Mouse (Mus musculus): ENCODE data around the gene Wnk4. TPM values are rescaled to one million over a fixed set of nuclear protein-coding genes. Genes with fewer than 3 reads are reported as not detected.
A peak's percentile ranks its signal among the peaks of the same experiment; 100 is the strongest.
"Not testable (repeated sequence)": the region's sequence is repeated elsewhere in the genome, so short reads cannot be mapped to it uniquely, and the experiment has no call there.

The Wnk4 gene
- total RNA-seq, 1 experiment from 2014 or later, result 3.4 TPM

DNA sequence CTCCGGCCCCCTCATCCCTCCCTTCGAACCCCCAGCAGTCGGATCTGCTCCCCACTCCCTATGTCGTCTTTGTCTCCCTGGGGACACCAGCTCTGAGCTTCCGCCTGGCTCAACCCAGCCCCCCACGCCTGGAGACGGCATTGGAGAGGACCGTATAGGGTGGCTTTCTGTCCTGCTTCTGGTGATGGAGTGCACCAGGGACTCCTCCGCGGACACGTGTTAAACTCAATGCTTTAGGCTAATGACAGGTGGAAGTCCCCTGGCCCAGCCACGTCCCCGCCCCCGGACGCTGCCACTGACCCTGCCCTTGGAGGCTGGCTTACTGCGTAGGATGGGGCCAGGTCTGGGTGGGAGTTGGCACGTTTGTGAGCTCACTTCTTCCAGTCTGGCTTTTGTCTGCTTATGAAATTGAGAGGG lies 56.1 kb downstream of the Wnk4 start:
- DNase-seq, result peak; percentile 74

- DNase-seq, result peak; percentile 85
Observed at GRCm38 (mm10) chr11:101323609-101324008, 63.2 kb downstream of the Wnk4 start.

- no peak for DNase-seq
Observed at GRCm38 (mm10) chr11:101324763-101325162, 64.4 kb downstream of the Wnk4 start, which contains the start of gene Aoc2. Gene Aoc2, plus strand, starts transcription at chr11:101325063.

DNA sequence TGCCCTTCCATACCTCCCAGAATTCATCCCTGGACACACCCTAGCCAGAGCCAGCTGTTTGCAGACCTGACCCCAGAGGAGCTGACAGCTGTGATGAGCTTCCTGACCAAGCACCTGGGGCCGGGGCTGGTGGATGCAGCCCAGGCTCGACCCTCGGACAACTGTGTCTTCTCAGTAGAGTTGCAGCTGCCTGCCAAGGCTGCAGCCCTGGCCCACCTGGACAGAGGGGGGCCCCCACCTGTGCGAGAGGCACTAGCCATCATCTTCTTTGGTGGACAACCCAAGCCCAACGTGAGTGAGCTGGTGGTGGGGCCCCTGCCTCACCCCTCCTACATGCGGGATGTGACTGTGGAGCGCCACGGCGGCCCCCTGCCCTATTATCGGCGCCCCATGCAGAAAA lies 64.8 kb downstream of the Wnk4 start:
- not testable (repeated sequence) for DNase-seq

DNA sequence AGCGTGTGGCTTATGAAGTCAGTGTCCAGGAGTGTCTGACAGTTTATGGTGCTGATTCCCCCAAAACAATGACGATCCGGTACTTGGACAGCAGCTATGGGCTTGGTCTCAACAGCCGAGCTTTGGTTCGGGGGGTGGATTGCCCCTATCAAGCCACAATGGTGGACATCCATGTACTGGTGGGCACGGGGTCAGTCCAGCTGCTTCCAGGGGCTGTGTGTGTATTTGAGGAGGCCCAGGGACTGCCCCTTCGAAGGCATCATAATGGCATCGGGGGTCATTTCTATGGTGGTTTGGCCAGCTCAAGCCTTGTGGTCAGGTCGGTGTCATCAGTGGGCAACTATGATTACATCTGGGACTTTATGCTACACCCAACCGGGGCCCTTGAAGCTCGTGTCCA lies 65.8 kb downstream of the Wnk4 start:
- DNase-seq, result no peak

Other genes starting within 250 kb of the Wnk4 start
- 29.6 and 30.8 TPM in 2 replicates for gene Naglu, start 190.6 kb upstream of the Wnk4 start, total RNA-seq (2021)
- gene Hsd17b1, start 182.2 kb upstream of the Wnk4 start, total RNA-seq (2021), result 0.85 and 1.2 TPM in 2 replicates
- 87.7 and 97.6 TPM in 2 replicates for gene Coasy, start 178.0 kb upstream of the Wnk4 start, total RNA-seq (2021)
- gene Mlx, start 173.3 kb upstream of the Wnk4 start, total RNA-seq (2021), result 39.8 and 45.9 TPM in 2 replicates
- gene Psmc3ip, start 165.1 kb upstream of the Wnk4 start, total RNA-seq (2021), result 6.6 and 8.8 TPM in 2 replicates
- 53.7 and 56.0 TPM in 2 replicates for gene Retreg3, start 140.7 kb upstream of the Wnk4 start, total RNA-seq (2021)
- gene Tubg1, start 140.6 kb upstream of the Wnk4 start, total RNA-seq (2021), result 45.9 and 48.6 TPM in 2 replicates
- 7.2 and 7.9 TPM in 2 replicates for gene Tubg2, start 104.7 kb upstream of the Wnk4 start, total RNA-seq (2021)
- gene Cntnap1, start 90.0 kb upstream of the Wnk4 start, total RNA-seq (2021), result 10.9 and 13.5 TPM in 2 replicates
- 30.5 and 32.7 TPM in 2 replicates for gene Plekhh3, start 89.2 kb upstream of the Wnk4 start, total RNA-seq (2021)
- 1.4 and 1.5 TPM in 2 replicates for gene Ccr10, start 85.1 kb upstream of the Wnk4 start, total RNA-seq (2021)
- gene Ezh1, start 34.1 kb upstream of the Wnk4 start, total RNA-seq (2021), result 28.8 and 37.7 TPM in 2 replicates
- 107 and 145 TPM in 2 replicates for gene Ramp2, start 14.5 kb upstream of the Wnk4 start, total RNA-seq (2021)
- gene Vps25, start 6.9 kb upstream of the Wnk4 start, total RNA-seq (2021), result 116 and 120 TPM in 2 replicates
- gene Cntd1, start 18.4 kb downstream of the Wnk4 start, total RNA-seq (2021), result 0.44 and 0.86 TPM in 2 replicates
- 79.4 and 80.1 TPM in 2 replicates for gene Coa3, start 18.5 kb downstream of the Wnk4 start, total RNA-seq (2021)
- 135 and 147 TPM in 2 replicates for gene Becn1, start 41.7 kb downstream of the Wnk4 start, total RNA-seq (2021)
- gene Psme3, start 55.6 kb downstream of the Wnk4 start, total RNA-seq (2021), result 148 and 152 TPM in 2 replicates
- gene Aoc2, start 64.5 kb downstream of the Wnk4 start, total RNA-seq (2021), result 7.3 and 10.2 TPM in 2 replicates
- gene Aoc3, start 70.0 kb downstream of the Wnk4 start, total RNA-seq (2021), result 125 and 168 TPM in 2 replicates
- 8.4 and 26.4 TPM in 2 replicates for gene G6pc, start 107.0 kb downstream of the Wnk4 start, total RNA-seq (2021)
- gene Aarsd1, start 157.0 kb downstream of the Wnk4 start, total RNA-seq (2021), result 41.9 and 44.8 TPM in 2 replicates
- gene Gm27029, start 164.2 kb downstream of the Wnk4 start, total RNA-seq (2021), result 3.9 and 6.0 TPM in 2 replicates
- 19.6 and 20.9 TPM in 2 replicates for gene Rundc1, start 164.5 kb downstream of the Wnk4 start, total RNA-seq (2021)
- gene Ptges3l, start 164.8 kb downstream of the Wnk4 start, total RNA-seq (2021), result 3.2 and 5.3 TPM in 2 replicates
- gene Rpl27, start 181.7 kb downstream of the Wnk4 start, total RNA-seq (2021), result 98.3 and 102 TPM in 2 replicates
- gene Ifi35, start 187.8 kb downstream of the Wnk4 start, total RNA-seq (2021), result 29.0 and 29.6 TPM in 2 replicates
- 8.9 and 9.6 TPM in 2 replicates for gene Rnd2, start 204.4 kb downstream of the Wnk4 start, total RNA-seq (2021)
- gene Vat1, start 205.7 kb downstream of the Wnk4 start, total RNA-seq (2021), result 74.7 and 95.1 TPM in 2 replicates

Measured in adrenal gland, postnatal 14 days (tissue).